Mouse (Mus musculus) liver, embryonic 14.5 days (tissue): ENCODE data around the gene Ltbr. TPM values are rescaled to one million over a fixed set of nuclear protein-coding genes. Genes with fewer than 3 reads are reported as not detected.

ENCODE experiments used
- ATAC-seq: fragments of 200-750 bp; cut with Nextera tagmentation; 2 replicates; pipeline ENCODE4 v1.8.0; 2017; ENCODE audit warnings: moderate number of reproducible peaks, mild to moderate bottlenecking, moderate library complexity; ENCODE audit not compliant: insufficient read depth
- DNase-seq, 3 experiments: peaks; one replicate each; pipeline ENCODE4 v3.0.0-alpha.2; 2012 to 2013; ENCODE audit warnings: low read depth in 3 of 3, low spot score in 3 of 3
- H3K27ac ChIP-seq: fragments of 300-500 bp; sonication (generic); 2 replicates; pipeline ENCODE4 v1.5.1; 2014; ENCODE audit warnings: moderate library complexity, mild to moderate bottlenecking, control low read depth, inconsistent platforms
- H3K27me3 ChIP-seq: fragments of 300-500 bp; sonication (generic); 2 replicates; pipeline ENCODE4 v1.6.1; 2014; ENCODE audit warnings: mild to moderate bottlenecking, low read length, moderate library complexity; ENCODE audit not compliant: control insufficient read depth, insufficient read depth
- H3K36me3 ChIP-seq: fragments of 300-500 bp; sonication (generic); replicated peaks from 2 replicates; pipeline ENCODE4 v1.6.1; 2014; ENCODE audit warnings: low read depth; ENCODE audit not compliant: control insufficient read depth, insufficient read depth
- H3K4me1 ChIP-seq, 2 experiments: fragments of 200-500 bp in 1 of 2; fragments of 300-500 bp in 1 of 2; sonication (generic) in 1 of 2; replicated peaks; 2 replicates each; pipeline ENCODE4 v1.6.1; 2012 to 2014; ENCODE audit warnings: antibody characterized with exemption in 1 of 2, inconsistent platforms in 1 of 2, low read length in 1 of 2; ENCODE audit not compliant: control insufficient read depth in 2 of 2, insufficient read depth in 2 of 2
- H3K4me2 ChIP-seq: fragments of 300-500 bp; sonication (generic); 2 replicates; pipeline ENCODE4 v1.6.1; 2014; ENCODE audit warnings: low read depth, mild to moderate bottlenecking, control low read depth, moderate library complexity
- H3K4me3 ChIP-seq, 2 experiments: fragments of 200-500 bp in 1 of 2; fragments of 300-500 bp in 1 of 2; sonication (generic) in 1 of 2; 2 replicates each; pipeline ENCODE4 v1.5.1; 2012 to 2014; ENCODE audit warnings: low read depth in 2 of 2, low read length in 2 of 2, mild to moderate bottlenecking in 2 of 2, control low read depth in 1 of 2, inconsistent platforms in 1 of 2, moderate library complexity in 1 of 2; ENCODE audit not compliant: insufficient read depth in 1 of 2
- H3K9ac ChIP-seq: fragments of 300-500 bp; sonication (generic); replicated peaks from 2 replicates; pipeline ENCODE4 v1.6.1; 2014; ENCODE audit warnings: mild to moderate bottlenecking, control low read depth, moderate library complexity
- H3K9me3 ChIP-seq: fragments of 300-500 bp; sonication (generic); 2 replicates; pipeline ENCODE4 v1.6.1; 2016; ENCODE audit warnings: low read length, mixed read lengths; ENCODE audit not compliant: control insufficient read depth
- CTCF ChIP-seq: IDR thresholded peaks from 2 replicates; pipeline ENCODE4 v1.5.1; 2016; ENCODE audit warnings: antibody characterized with exemption, low read depth, control low read depth
- EP300 ChIP-seq: IDR thresholded peaks from 2 replicates; pipeline ENCODE4 v1.6.1; 2016; ENCODE audit warnings: antibody characterized with exemption, low read depth
- WGBS: fragments of 180-500 bp; shearing (Covaris S2); extraction: QIAGEN DNeasy Blood & Tissue Kit; methylation state at CpG from one replicate; pipeline ENCODE4 v1.1.7; 2014; ENCODE audit not compliant: insufficient replicate concordance; 5-methylcytosine and 5-hydroxymethylcytosine counted together
- polyA plus RNA-seq, 2 experiments: library from polyadenylated mRNA; depleted of rRNA in 1 of 2; stranded (reverse) in 1 of 2; unstranded in 1 of 2; fragments of >200 nt; fragmentation: Nextera tagmentation in 1 of 2; extraction: Ambion mirVana in 1 of 2; gene quantifications; 2 replicates each; pipeline versions ENCODE4 v1.2.1 to v1.2.3; 2012 to 2014

Gene Ltbr
- polyA plus RNA-seq, 2 experiments = 12.3 to 15.2 TPM

- no peak overlapping the region for H3K9ac ChIP-seq
- H3K4me3 ChIP-seq = no peak overlapping the region
- peaks cover 0 to 15% of the 10 kb centered on the region in 2 experiments; a peak in 3 of 4 replicates for H3K4me1 ChIP-seq
- ATAC-seq = no peak
- no peak overlapping the region for H3K27ac ChIP-seq
- H3K27me3 ChIP-seq = no peaks in the 10 kb centered on the region
- no peaks in the 10 kb centered on the region for H3K9me3 ChIP-seq
- 19% methylated on average over 1 of the region's 1 CpGs for WGBS
- no peak overlapping the region for H3K4me2 ChIP-seq
- DNase-seq = no peak
- H3K36me3 ChIP-seq = no peaks in the 10 kb centered on the region
- TF ChIP-seq CTCF (no peak), EP300 (no peak)
Measured at GRCm38 (mm10) chr6:125345625-125346024, 31.9 kb upstream of the Ltbr start.

GRCm38 (mm10) chr6:125344866-125345265 lies 31.2 kb upstream of the Ltbr start:
- Histone ChIP-seq H3K9me3 (no peaks in the 10 kb centered on the region), H3K4me2 (no peak overlapping the region), H3K36me3 (no peaks in the 10 kb centered on the region), H3K9ac (no peak overlapping the region), H3K4me1 (peaks cover 0 to 15% of the 10 kb centered on the region in 2 experiments; a peak in 3 of 4 replicates), H3K4me3 (no peak overlapping the region), H3K27ac (no peak overlapping the region), H3K27me3 (no peaks in the 10 kb centered on the region)
- 42% methylated on average over 4 of the region's 4 CpGs for WGBS
- DNase-seq (no peak), ATAC-seq (no peak)
- TF ChIP-seq CTCF = no peak
- TF ChIP-seq EP300 = no peak

DNA sequence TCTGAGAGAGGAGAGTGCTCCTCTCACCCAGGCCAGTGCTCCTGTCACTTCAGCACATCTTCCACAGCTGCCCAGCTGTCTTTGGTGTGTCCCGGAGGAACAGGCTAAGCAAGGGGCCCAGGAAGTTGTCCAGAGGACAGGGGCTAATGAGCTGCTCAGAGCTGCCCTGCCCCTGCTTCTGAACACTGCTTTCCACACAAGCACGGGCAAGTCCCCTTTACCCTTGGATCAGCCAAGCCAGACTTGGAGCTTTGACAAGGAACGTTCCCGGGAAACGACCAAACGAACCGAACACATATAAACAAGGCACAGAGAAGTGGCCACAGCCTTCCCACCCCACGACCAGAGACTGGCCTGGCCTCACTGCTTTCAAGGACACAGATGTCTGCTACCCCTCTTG lies 30.4 kb upstream of the Ltbr start:
- Histone ChIP-seq H3K9ac (no peak overlapping the region), H3K36me3 (no peaks in the 10 kb centered on the region), H3K9me3 (no peaks in the 10 kb centered on the region), H3K4me1 (peaks cover 0 to 16% of the 10 kb centered on the region in 2 experiments; a peak in 3 of 4 replicates), H3K27me3 (no peaks in the 10 kb centered on the region), H3K27ac (no peak overlapping the region), H3K4me3 (no peak overlapping the region), H3K4me2 (no peak overlapping the region)
- TF ChIP-seq CTCF (no peak), EP300 (no peak)
- DNase-seq = no peak
- WGBS = 51% methylated on average over 8 of the region's 8 CpGs
- no peak for ATAC-seq

DNA sequence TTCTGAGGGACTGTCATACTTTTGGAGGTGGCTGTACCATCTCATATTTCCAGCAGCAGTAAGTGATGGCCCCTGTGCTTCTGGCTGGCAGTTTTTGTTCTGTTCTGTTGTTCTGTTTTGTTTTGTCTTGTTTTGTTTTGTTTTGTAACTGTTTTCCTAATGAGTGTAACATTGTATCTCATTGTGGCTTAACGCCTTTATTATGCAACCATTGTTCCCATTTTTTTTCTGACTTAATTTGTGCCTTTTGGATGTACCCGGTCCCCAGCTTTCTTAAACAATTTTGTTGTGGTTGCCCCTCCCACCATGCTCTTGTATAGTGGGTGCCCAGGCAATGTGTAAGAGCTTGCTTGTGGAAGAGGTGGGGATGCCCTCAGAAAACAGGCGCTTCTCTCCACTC lies 28.5 kb upstream of the Ltbr start:
- TF ChIP-seq EP300 = no peak
- TF ChIP-seq CTCF = no peak
- Histone ChIP-seq H3K36me3 (no peaks in the 10 kb centered on the region), H3K4me3 (no peak overlapping the region), H3K4me1 (peaks cover 0 to 14% of the 10 kb centered on the region in 2 experiments; a peak in 2 of 4 replicates), H3K9me3 (no peaks in the 10 kb centered on the region), H3K27me3 (no peaks in the 10 kb centered on the region), H3K4me2 (no peak overlapping the region), H3K27ac (no peak overlapping the region), H3K9ac (no peak overlapping the region)
- 50% methylated on average over 3 of the region's 3 CpGs for WGBS
- no peak for DNase-seq
- ATAC-seq = no peak

DNA sequence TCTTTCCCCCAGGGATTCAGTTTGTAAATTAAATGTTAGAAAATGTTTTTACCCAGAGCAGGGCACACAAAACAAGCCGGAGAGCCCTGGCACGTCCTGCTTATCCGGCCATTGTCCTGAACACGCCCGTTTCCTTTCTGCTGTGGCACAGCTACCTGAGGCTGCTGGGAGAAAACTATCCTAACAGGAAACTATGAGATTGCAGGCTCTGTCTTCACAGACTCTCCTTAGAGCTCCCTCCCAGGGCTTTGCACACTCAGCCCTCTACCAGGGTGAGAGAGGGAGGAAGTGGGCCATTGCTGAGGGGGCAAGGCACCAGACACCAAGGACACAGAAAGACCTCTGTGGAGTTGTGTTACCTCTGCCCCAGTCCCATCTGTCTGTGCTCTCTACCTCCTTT lies 26.6 kb upstream of the Ltbr start:
- Histone ChIP-seq H3K36me3 (no peaks in the 10 kb centered on the region), H3K27me3 (no peaks in the 10 kb centered on the region), H3K9me3 (no peaks in the 10 kb centered on the region), H3K4me1 (peaks cover 0 to 8% of the 10 kb centered on the region in 2 experiments; a peak in 2 of 4 replicates), H3K27ac (no peak overlapping the region), H3K4me3 (no peak overlapping the region), H3K9ac (no peak overlapping the region), H3K4me2 (no peak overlapping the region)
- ATAC-seq (no peak), DNase-seq (no peak)
- 36% methylated on average over 5 of the region's 5 CpGs for WGBS
- TF ChIP-seq EP300 = no peak
- no peak for TF ChIP-seq CTCF
